Mouse (Mus musculus) gastrocnemius, postnatal 14 days (tissue): ENCODE measurements around the gene Banp. TPM values are rescaled to one million over a fixed set of nuclear protein-coding genes. Genes with fewer than 3 reads are reported as not detected.

Experiments
- DNase-seq: peaks from one replicate; pipeline ENCODE4 v3.0.0; 2021; ENCODE audit warnings: mixed read lengths
- intact Hi-C: fragments of 180-260 bp; cut with DNase I; formaldehyde crosslinking; loops from one replicate; pipeline ENCODE4 v1.15.1; 2025; ENCODE audit warnings: low total_unique reads
- total RNA-seq, 2 experiments: library from RNA; stranded (reverse); gene quantifications; 2 replicates each; pipeline ENCODE4 v1.2.3; 2021

The Banp gene
- total RNA-seq, 2 experiments from 2014 or later, result 8.3 to 8.4 TPM

DNA sequence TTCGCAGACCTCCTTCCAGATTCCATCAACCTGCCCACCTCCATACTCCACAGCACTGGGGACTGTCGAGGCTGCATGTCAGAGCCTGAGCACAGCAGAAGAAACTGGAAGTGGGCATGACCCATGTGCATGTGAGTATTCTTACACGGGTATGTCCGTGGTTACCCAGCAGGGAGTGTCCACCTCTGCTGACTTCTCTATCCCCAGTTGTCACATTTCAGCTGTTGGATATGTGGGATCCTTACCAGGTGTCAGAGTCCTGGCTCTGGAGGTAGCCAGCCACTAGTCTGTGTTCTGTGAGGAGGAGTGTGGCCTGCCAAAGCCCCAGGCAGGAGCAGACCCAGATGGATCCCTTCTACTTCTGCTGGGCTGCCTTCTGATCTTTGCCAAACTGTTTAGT lies 89.9 kb downstream of the Banp start:
- DNase-seq, result no peak
- intact Hi-C loops, result no loop called here

- intact Hi-C loops, result no loop called here
- DNase-seq, result no peak
Observed at GRCm38 (mm10) chr8:122047206-122047870, 97.8 kb downstream of the Banp start.

DNA sequence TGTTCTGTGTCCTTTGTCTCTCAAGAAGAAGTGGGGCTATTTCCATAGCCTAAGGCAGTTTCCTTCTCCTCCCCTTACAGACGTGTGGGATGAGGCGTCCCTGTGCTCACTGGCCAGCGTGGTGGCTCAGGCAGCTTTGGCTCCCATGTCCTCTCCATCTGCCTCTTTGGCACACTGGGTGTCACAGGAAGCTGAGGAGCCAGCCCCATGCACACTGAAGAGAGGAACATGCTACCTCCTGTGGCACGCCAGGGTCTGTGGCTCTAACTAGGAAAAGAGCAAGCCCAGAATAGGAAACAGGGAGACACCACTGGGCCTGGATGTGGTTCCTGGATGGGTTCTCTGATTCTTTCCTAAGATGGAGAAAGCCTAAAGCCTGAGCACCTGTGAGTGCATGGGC lies 99.7 kb downstream of the Banp start:
- no peak for DNase-seq
- intact Hi-C loops, result no loop called here

- intact Hi-C loops, result no loop called here
- no peak for DNase-seq
Observed at GRCm38 (mm10) chr8:122049923-122050322, 100.4 kb downstream of the Banp start.

GRCm38 (mm10) chr8:122050620-122051019 lies 101.1 kb downstream of the Banp start:
- intact Hi-C loops, result no loop called here
- DNase-seq, result no peak

- intact Hi-C loops, result no loop called here
- DNase-seq, result no peak
Observed at GRCm38 (mm10) chr8:122055321-122055720, 105.8 kb downstream of the Banp start.

DNA sequence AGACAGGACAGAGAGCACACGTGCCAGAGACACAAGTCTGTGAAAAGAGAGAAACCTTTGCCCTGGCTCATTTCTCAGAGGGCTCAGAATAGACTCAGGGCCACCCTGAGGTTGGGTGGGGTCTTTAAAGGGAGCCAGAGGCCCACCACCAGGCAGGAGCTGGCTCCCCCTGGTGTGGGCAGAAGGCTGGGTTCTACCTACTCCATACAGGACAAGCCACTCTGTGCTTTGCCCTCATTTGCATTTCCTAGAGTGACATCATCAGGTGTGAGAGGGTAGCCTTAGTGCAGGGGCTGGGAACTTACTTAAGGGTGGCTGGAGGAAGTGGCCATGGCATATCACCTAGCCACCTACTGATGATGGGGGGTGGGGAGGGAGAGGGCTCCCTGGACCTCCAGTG lies 106.6 kb downstream of the Banp start:
- intact Hi-C loops, result no loop called here
- no peak for DNase-seq

DNA sequence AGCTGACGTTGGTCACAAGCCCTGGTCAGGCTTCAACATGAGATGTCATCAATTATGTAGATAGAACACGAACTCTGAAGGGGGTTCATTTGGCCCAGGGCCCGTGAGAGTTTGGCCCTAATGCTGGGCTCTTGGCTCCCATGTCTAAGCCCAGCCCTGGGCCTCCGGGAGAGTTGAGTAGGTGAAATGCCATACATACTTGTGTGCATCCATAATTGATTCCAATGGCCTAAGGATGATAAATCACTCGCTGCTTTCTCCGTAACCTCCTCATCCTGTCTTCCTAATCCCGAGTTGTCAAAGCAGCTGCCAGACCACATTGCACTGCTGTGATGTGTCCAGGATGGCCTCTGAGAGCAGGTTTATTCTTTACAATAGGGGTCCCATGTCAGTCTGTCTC lies 107.3 kb downstream of the Banp start:
- intact Hi-C loops, result no loop called here

GRCm38 (mm10) chr8:122058510-122058909 lies 109.0 kb downstream of the Banp start:
- DNase-seq, result no peak
- intact Hi-C loops, result no loop called here

More for the DNA sequence above, 107.3 kb downstream of the Banp start:
- no peak for DNase-seq

- DNase-seq, result no peak
- intact Hi-C loops, result no loop called here
Observed at GRCm38 (mm10) chr8:122058951-122059350, 109.4 kb downstream of the Banp start.

GRCm38 (mm10) chr8:122062508-122063223 lies 113.1 kb downstream of the Banp start:
- no peak for DNase-seq
- intact Hi-C loops, result no loop called here

GRCm38 (mm10) chr8:122064353-122064752 lies 114.8 kb downstream of the Banp start:
- intact Hi-C loops, result no loop called here
- DNase-seq, result peak; percentile 52

DNA sequence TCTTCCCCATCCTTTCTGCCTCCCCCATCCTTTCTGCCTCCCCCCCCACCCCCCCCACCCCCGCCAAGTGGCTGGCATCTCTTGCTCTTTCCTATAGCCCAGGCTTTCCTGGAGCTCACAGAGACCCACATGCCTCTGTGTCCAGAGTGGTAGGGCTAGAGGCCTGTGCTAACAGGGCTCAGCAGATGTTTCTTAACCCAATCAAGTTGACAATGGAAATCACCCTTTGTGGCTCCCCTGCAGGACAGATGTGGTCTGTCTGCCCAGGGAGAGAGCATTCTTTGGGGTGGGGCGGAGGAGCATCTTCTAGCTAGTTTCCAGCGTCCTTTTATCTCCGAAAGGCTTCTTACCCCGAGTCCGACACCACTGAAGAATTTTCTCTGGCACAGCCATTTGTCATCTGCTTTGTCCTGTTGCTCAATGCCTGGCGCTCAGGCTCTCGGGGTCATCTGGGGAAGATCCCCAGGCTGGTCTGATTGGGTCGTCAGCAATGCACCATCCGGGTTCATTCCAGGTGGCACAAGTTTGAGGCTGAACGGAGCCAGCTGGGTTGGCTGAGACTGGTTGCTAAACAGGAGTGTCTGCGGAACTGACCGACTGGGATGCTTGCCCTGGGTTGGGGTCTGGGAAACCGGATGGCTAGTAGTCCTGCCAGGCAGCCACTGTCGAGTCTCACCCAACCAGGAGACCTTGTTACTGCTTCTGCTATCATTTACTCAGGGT lies 118.4 kb downstream of the Banp start:
- no peak for DNase-seq
- intact Hi-C loops, result no loop called here

GRCm38 (mm10) chr8:122068609-122069008 lies 119.1 kb downstream of the Banp start:
- no peak for DNase-seq
- intact Hi-C loops, result no loop called here

DNA sequence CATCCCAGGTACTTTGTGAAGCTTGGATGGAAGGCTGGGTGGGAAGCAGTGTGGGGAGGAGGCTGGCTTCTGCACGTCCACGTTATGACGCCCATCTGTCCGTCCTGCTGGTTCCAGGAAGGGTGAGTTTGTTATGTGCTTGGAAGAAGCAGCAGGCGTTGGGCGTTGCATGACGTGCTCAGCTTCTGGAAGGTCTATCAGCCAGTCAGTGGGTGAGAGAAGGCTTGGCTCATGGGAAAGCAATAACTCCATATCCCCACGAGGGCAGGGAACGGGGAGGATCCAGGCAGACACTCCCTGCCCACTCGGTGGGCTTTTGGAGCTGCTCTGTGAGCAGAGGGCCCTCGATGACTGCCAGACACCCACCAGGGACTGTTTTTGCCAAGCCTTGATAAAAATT lies 119.7 kb downstream of the Banp start:
- intact Hi-C loops, result no loop called here
- DNase-seq, result no peak

DNA sequence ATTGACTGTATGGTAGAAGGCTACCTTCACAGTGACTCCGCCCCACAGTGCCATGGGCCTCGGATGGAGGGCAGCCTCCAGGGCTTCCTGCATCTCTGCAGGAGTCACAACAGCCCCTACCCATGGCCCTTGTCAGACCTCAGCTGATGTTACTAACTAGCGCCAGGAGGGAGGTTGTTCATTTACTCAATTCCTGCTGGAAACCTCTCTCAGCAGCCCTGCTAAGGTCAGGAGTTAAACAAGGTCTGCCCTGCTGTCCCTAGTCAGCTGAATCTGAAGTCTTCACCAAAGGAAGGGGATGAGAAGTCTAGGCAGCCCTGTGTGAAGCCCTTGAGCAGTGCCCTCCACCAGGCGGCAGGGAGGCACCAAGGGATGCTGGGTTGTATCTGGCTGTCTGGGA lies 121.6 kb downstream of the Banp start:
- no peak for DNase-seq
- intact Hi-C loops, result no loop called here

- DNase-seq, result no peak
- intact Hi-C loops, result no loop called here
Observed at GRCm38 (mm10) chr8:122073964-122074363, 124.4 kb downstream of the Banp start.

DNA sequence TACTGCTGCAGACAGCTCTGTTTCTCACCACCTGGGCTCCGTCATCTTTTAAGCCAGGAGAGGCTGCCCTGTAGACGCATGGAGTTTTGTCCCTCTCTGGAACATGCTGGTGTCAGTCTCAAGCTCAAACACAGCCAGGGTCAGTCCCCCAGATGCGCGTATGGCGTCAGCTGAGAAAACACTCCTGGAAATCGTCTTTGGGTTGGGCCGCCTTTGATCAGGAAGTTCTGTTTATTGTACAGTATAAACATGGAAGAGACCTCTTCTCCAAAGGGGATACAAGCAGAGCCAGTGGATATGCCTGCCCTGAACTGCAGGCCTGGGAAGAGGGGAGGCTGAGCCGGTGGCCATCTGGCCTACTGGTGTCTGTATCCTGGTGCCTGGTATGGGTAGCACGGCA lies 124.9 kb downstream of the Banp start:
- no peak for DNase-seq
- intact Hi-C loops, result no loop called here

DNA sequence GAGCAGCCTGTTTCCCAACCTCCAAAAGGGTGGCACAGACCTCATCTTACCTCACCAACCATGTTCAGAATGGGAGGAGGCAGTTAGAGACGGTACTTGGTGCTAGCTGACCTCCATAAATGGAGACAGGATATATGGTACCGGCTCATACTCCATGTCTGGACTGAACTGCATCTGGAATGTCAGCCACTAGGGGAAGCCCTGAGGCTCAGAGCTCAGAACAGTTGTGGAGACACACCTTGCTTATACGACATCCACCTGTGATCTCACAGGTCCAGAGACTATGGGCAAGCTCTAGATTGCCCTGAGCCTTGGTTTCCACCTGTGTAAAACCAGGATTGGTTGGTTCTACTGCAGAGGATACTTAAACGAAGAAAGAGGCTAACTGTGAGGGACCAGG lies 125.4 kb downstream of the Banp start:
- intact Hi-C loops, result no loop called here
- DNase-seq, result no peak

DNA sequence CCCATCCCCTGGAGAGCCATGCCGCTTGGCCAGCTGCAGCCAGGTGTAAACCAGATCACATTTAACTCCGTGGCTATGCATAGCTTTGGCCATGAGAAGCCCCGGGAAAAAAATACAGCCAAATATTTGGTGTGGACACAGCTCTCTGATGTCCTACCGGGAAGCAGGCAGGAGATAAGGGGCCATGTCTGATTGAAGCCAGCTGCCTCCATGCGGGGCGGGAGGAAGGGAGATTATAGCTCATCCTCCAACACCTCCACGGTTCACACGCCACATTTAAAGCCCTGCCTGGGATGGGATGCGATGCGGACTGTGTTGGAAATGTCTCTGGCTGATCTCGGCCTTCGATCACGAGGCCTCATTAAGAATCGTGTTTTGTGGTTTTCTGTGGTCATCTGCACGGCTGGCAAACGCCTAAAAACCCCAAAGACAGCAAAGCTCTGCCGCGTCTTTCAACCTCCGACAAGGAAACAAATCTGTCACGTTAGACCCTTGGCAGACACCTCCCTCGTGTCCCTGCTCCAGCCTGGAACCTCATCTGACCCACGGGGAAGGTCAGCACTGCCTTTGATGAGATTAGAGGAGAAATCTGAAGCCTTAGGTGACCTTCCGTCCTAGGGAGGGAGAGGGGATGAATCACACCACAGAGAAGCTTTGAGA lies 126.8 kb downstream of the Banp start:
- intact Hi-C loops, result no loop called here
- no peak for DNase-seq
